Mouse (Mus musculus): Measurements from ENCODE around the gene Akap6. TPM values are rescaled to one million over a fixed set of nuclear protein-coding genes. Genes with fewer than 3 reads are reported as not detected.

Gene Akap6
- total and polyA plus RNA-seq, 2 experiments, result 0.01 to 0.09 TPM

GRCm38 (mm10) chr12:52861922-52862321 lies 162.7 kb downstream of the Akap6 start:
- WGBS, result 80% methylated on average over 3 of the region's 3 CpGs
- Histone ChIP-seq H3K27ac (replicated peaks; ENCODE audit: insufficient read depth, low read depth, low read length) (no peak overlapping the region), H3K36me3 (ENCODE audit: control insufficient read depth, insufficient read depth, low read length) (no peaks in the 10 kb centered on the region), H3K9ac (ENCODE audit: low read depth, low read length) (no peak overlapping the region), H3K79me2 (ENCODE audit: control insufficient read depth, insufficient read depth, low read length) (no peaks in the 10 kb centered on the region), H3K4me3 (ENCODE audit: insufficient read depth, low read depth, low read length) (no peak overlapping the region), H3K27me3 (ENCODE audit: control insufficient read depth, insufficient read depth, low read length) (no peaks in the 10 kb centered on the region), H3K4me1 (ENCODE audit: control insufficient read depth, insufficient read depth, low read length) (no peaks in the 10 kb centered on the region)
- TF ChIP-seq CTCF (IDR thresholded peaks at IDR 0.05; ENCODE audit: low read depth, low read length) (no peak), POLR2A (IDR thresholded peaks at IDR 0.05; ENCODE audit: extremely low read depth, insufficient read depth, low read length) (no peak)
- DNase-seq (ENCODE audit: extremely low read depth, low read depth, low spot score), result no peak

GRCm38 (mm10) chr12:52868000-52868624 lies 168.9 kb downstream of the Akap6 start:
- Histone ChIP-seq H3K4me3 (ENCODE audit: insufficient read depth, low read depth, low read length) (no peak overlapping the region), H3K79me2 (ENCODE audit: control insufficient read depth, insufficient read depth, low read length) (no peaks in the 10 kb centered on the region), H3K27ac (replicated peaks; ENCODE audit: insufficient read depth, low read depth, low read length) (no peak overlapping the region), H3K36me3 (ENCODE audit: control insufficient read depth, insufficient read depth, low read length) (no peaks in the 10 kb centered on the region), H3K4me1 (ENCODE audit: control insufficient read depth, insufficient read depth, low read length) (no peaks in the 10 kb centered on the region), H3K9ac (ENCODE audit: low read depth, low read length) (no peak overlapping the region), H3K27me3 (ENCODE audit: control insufficient read depth, insufficient read depth, low read length) (no peaks in the 10 kb centered on the region)
- TF ChIP-seq POLR2A (IDR thresholded peaks at IDR 0.05; ENCODE audit: extremely low read depth, insufficient read depth, low read length), result no peak
- no peak for TF ChIP-seq CTCF (IDR thresholded peaks at IDR 0.05; ENCODE audit: low read depth, low read length)
- WGBS, result 60% methylated on average over 8 of the region's 8 CpGs
- peak; percentile 50 for DNase-seq (ENCODE audit: extremely low read depth, low read depth, low spot score)

- no peaks in the 10 kb centered on the region for H3K79me2 ChIP-seq (ENCODE audit: control insufficient read depth, insufficient read depth, low read length)
- no peak for DNase-seq (ENCODE audit: extremely low read depth, low read depth, low spot score)
- H3K27me3 ChIP-seq (ENCODE audit: control insufficient read depth, insufficient read depth, low read length), result no peaks in the 10 kb centered on the region
- H3K27ac ChIP-seq (replicated peaks; ENCODE audit: insufficient read depth, low read depth, low read length), result no peak overlapping the region
- H3K4me3 ChIP-seq (ENCODE audit: insufficient read depth, low read depth, low read length), result no peak overlapping the region
- H3K4me1 ChIP-seq (ENCODE audit: control insufficient read depth, insufficient read depth, low read length), result no peaks in the 10 kb centered on the region
- 74% methylated on average over 3 of the region's 3 CpGs for WGBS
- H3K9ac ChIP-seq (ENCODE audit: low read depth, low read length), result no peak overlapping the region
- TF ChIP-seq POLR2A (IDR thresholded peaks at IDR 0.05; ENCODE audit: extremely low read depth, insufficient read depth, low read length) (no peak), CTCF (IDR thresholded peaks at IDR 0.05; ENCODE audit: low read depth, low read length) (no peak)
- no peaks in the 10 kb centered on the region for H3K36me3 ChIP-seq (ENCODE audit: control insufficient read depth, insufficient read depth, low read length)
These were observed 172.4 kb downstream of the Akap6 start for GRCm38 (mm10) chr12:52871604-52872003.

- Histone ChIP-seq H3K27ac (replicated peaks; ENCODE audit: insufficient read depth, low read depth, low read length) (0 out of 2 replicates have a peak overlapping the region, but pooled peaks have one; percentile 40), H3K27me3 (ENCODE audit: control insufficient read depth, insufficient read depth, low read length) (no peaks in the 10 kb centered on the region), H3K4me1 (ENCODE audit: control insufficient read depth, insufficient read depth, low read length) (no peaks in the 10 kb centered on the region), H3K79me2 (ENCODE audit: control insufficient read depth, insufficient read depth, low read length) (no peaks in the 10 kb centered on the region), H3K4me3 (ENCODE audit: insufficient read depth, low read depth, low read length) (no peak overlapping the region), H3K36me3 (ENCODE audit: control insufficient read depth, insufficient read depth, low read length) (no peaks in the 10 kb centered on the region), H3K9ac (ENCODE audit: low read depth, low read length) (no peak overlapping the region)
- peak; percentile 49 for DNase-seq (ENCODE audit: extremely low read depth, low read depth, low spot score)
- WGBS, result 62% methylated on average over 9 of the region's 9 CpGs
- TF ChIP-seq POLR2A (IDR thresholded peaks at IDR 0.05; ENCODE audit: extremely low read depth, insufficient read depth, low read length), result no peak
- no peak for TF ChIP-seq CTCF (IDR thresholded peaks at IDR 0.05; ENCODE audit: low read depth, low read length)
These were observed 175.2 kb downstream of the Akap6 start for GRCm38 (mm10) chr12:52874332-52874923.

- no peaks in the 10 kb centered on the region for H3K79me2 ChIP-seq (ENCODE audit: control insufficient read depth, insufficient read depth, low read length)
- no peak overlapping the region for H3K27ac ChIP-seq (replicated peaks; ENCODE audit: insufficient read depth, low read depth, low read length)
- 0 out of 2 replicates have a peak, but pooled peaks cover 2% of the 10 kb centered on the region for H3K27me3 ChIP-seq (ENCODE audit: control insufficient read depth, insufficient read depth, low read length)
- H3K4me3 ChIP-seq (ENCODE audit: insufficient read depth, low read depth, low read length), result no peak overlapping the region
- no peaks in the 10 kb centered on the region for H3K36me3 ChIP-seq (ENCODE audit: control insufficient read depth, insufficient read depth, low read length)
- H3K9ac ChIP-seq (ENCODE audit: low read depth, low read length), result no peak overlapping the region
- DNase-seq (ENCODE audit: extremely low read depth, low read depth, low spot score), result no peak
- 77% methylated on average over 4 of the region's 4 CpGs for WGBS
- no peak for TF ChIP-seq CTCF (IDR thresholded peaks at IDR 0.05; ENCODE audit: low read depth, low read length)
- no peak for TF ChIP-seq POLR2A (IDR thresholded peaks at IDR 0.05; ENCODE audit: extremely low read depth, insufficient read depth, low read length)
- no peaks in the 10 kb centered on the region for H3K4me1 ChIP-seq (ENCODE audit: control insufficient read depth, insufficient read depth, low read length)
These were observed 176.9 kb downstream of the Akap6 start for GRCm38 (mm10) chr12:52876065-52876464.

Measured in liver, adult 2 months (tissue).